Mouse (Mus musculus) adrenal gland, adult 2 months (tissue): ENCODE measurements around the gene Gm5127. TPM values are rescaled to one million over a fixed set of nuclear protein-coding genes. Genes with fewer than 3 reads are reported as not detected.
A peak's percentile ranks its signal among the peaks of the same experiment; 100 is the strongest.

Experiments used
- DNase-seq: peaks from one replicate; pipeline ENCODE4 v3.0.0; 2021
- long read RNA-seq: library from polyadenylated mRNA; stranded (forward); transcript quantifications from one replicate; pipeline ENCODE4 v2.0.0, GENCODE M21; 2021
- polyA plus RNA-seq: library from polyadenylated mRNA; depleted of rRNA; stranded (reverse); fragments of >200 nt; gene quantifications from 2 replicates; pipeline ENCODE4 v1.2.3, GENCODE M21; 2012; rRNA removed
- total RNA-seq, 2 experiments: library from RNA; stranded (reverse); gene quantifications; 2 replicates each; pipeline ENCODE4 v1.2.3; 2021

The Gm5127 gene
- total RNA-seq (not detected), polyA plus RNA-seq (not detected in 2 replicates)
- long read RNA-seq: 0 reads

GRCm38 (mm10) chrX:106582886-106583285, at the start of gene Gm5127:
Gene Gm5127 (plus strand): TSS chrX:106583186.
- DNase-seq: no peak

- no peak for DNase-seq
Measured at GRCm38 (mm10) chrX:106536359-106536758, 46.6 kb upstream of the Gm5127 start.

GRCm38 (mm10) chrX:106555457-106555856, 27.5 kb upstream of the Gm5127 start:
- no peak for DNase-seq

- DNase-seq: no peak
Measured at GRCm38 (mm10) chrX:106578966-106579365, 4.0 kb upstream of the Gm5127 start.

- DNase-seq: no peak
Measured at GRCm38 (mm10) chrX:106580410-106580809, 2.6 kb upstream of the Gm5127 start.

GRCm38 (mm10) chrX:106582197-106582596, 789 bp upstream of the Gm5127 start:
- no peak for DNase-seq

- DNase-seq: no peak
Measured at GRCm38 (mm10) chrX:106593914-106594313, 10.9 kb downstream of the Gm5127 start.

GRCm38 (mm10) chrX:106595904-106596303, 12.9 kb downstream of the Gm5127 start:
- no peak for DNase-seq

GRCm38 (mm10) chrX:106602574-106603258, 19.7 kb downstream of the Gm5127 start:
- DNase-seq: no peak

- DNase-seq: peak; percentile 3
Measured at GRCm38 (mm10) chrX:106603386-106603785, 20.4 kb downstream of the Gm5127 start, which contains the start of gene Cysltr1. Gene Cysltr1 (minus strand): TSS chrX:106603679.

- DNase-seq: no peak
Measured at GRCm38 (mm10) chrX:106622512-106622911, 39.5 kb downstream of the Gm5127 start.

GRCm38 (mm10) chrX:106623667-106624066, 40.7 kb downstream of the Gm5127 start:
- DNase-seq: no peak

GRCm38 (mm10) chrX:106628514-106628913, 45.5 kb downstream of the Gm5127 start:
- DNase-seq: no peak

- no peak for DNase-seq
Measured at GRCm38 (mm10) chrX:106633543-106633942, 50.6 kb downstream of the Gm5127 start.

GRCm38 (mm10) chrX:106634799-106635541, 52.0 kb downstream of the Gm5127 start:
- no peak for DNase-seq

GRCm38 (mm10) chrX:106662101-106662500, 79.1 kb downstream of the Gm5127 start:
- DNase-seq: no peak

GRCm38 (mm10) chrX:106704590-106704989, 121.6 kb downstream of the Gm5127 start:
- DNase-seq: no peak

- DNase-seq: no peak
Measured at GRCm38 (mm10) chrX:106717160-106717559, 134.2 kb downstream of the Gm5127 start.

GRCm38 (mm10) chrX:106742241-106742640, 159.3 kb downstream of the Gm5127 start:
- DNase-seq: no peak

- no peak for DNase-seq
Measured at GRCm38 (mm10) chrX:106755272-106755671, 172.3 kb downstream of the Gm5127 start.
